Mouse (Mus musculus) CH12.LX (cell line): ENCODE data around the gene Slc45a3.

Source experiments
- HCFC1 ChIP-seq: IDR thresholded peaks from 2 replicates; pipeline ENCODE4 v1.6.1; 2012; ENCODE audit warnings: low read depth, mild to moderate bottlenecking, inconsistent platforms, low read length, improper control_type of control experiment
- ZMIZ1 ChIP-seq: IDR thresholded peaks from 2 replicates; pipeline ENCODE4 v1.6.1; 2012; ENCODE audit warnings: low read depth, mild to moderate bottlenecking, inconsistent platforms, low read length, improper control_type of control experiment

- peak; percentile 61 for TF ChIP-seq HCFC1
- TF ChIP-seq ZMIZ1: peak; percentile 78
Measured at GRCm38 (mm10) chr1:132007828-132008827, 45.4 kb downstream of the Slc45a3 start.
